Mouse (Mus musculus) MN1 (cell line): Measurements from ENCODE around the gene Plcb2.
A peak's percentile ranks its signal among the peaks of the same experiment; 100 is the strongest.

Source experiments
- DNase-seq: peaks from one replicate; pipeline ENCODE4 v3.0.0-alpha.2; 2016; ENCODE audit warnings: low spot score

The Plcb2 gene

DNA sequence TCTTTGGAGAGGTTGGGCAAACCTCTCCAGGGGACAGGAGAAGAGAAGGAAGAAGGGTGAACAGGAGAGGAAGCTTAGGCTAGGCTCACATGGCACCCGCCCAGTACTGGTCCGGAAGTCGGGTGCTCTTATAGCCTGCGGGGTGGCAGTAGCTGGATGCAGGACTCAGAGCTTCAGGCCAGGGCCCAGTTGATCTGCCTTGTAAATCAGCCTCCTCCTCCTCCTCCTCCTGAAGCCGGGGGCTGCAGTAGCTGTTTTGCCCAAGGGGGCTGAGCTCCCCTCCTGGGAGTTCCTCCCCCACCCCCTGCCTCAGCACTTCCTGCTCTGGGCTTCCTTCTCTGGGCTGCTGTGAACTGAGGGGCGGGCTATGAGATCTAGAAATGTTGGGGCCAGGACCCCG lies at the start of gene Plcb2:
Plcb2 (minus strand) TSS at position 102 of the 400 bp plus-strand sequence.
- DNase-seq = no peak

DNA sequence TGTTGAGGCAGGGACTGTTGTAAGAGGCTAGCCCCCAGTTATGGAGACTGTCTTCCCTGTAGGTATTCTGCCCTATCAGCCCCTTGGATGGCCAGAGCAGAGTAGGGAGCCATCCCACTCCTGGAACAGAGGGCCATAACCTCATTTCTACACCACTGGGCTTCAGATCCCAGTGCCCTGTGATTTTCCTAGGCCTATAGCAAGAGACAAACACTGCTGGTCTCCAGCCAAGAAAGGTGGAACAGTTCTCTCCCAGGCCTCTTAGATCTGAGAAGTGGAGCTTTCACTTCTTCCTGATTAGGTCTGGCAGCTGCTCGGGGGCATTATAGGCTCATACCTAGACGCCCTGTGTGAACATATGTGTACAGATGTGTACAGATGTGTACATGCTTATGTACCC lies 48.1 kb upstream of the Plcb2 start:
- DNase-seq = no peak

DNA sequence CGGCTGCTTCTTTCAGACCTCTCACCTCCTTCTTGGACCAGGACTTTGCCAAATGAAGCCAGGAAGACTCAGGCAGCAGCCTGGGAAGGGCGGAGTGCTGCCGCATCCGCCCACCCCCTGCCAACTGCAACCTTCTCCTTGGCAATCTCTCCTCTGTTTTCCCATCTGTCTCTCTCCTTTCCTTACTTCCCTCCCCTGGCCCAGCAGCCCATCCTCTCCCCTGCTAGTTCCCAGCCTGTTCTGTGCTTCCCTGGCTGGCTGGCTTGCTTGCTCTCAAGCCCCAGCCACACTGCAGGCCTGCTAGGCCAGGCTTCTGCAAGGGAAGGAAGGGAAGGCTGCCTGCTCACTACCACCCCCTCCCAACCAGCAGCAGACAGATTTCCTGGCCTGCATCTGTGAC lies 47.6 kb upstream of the Plcb2 start:
- peak; percentile 47 for DNase-seq

DNA sequence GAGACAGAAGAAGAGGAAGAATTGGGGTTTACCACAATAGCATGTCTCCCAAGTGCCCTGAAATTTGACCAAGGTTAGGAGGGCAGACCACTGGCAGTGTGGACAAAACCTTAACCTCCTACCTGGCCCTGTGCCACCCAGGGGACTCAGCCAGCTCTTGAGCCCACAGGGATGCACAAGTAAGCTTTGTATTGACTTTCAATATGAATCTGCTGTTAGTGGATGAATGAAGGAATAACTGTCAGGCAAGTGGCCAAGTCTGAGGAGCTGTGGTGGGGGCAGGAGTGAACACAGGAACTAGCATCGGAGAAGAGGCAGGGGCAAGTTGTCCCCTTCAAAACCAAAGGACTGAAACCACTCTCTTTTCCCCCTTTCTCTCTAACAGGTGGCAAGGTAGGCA lies 47.2 kb upstream of the Plcb2 start:
- DNase-seq = no peak

DNA sequence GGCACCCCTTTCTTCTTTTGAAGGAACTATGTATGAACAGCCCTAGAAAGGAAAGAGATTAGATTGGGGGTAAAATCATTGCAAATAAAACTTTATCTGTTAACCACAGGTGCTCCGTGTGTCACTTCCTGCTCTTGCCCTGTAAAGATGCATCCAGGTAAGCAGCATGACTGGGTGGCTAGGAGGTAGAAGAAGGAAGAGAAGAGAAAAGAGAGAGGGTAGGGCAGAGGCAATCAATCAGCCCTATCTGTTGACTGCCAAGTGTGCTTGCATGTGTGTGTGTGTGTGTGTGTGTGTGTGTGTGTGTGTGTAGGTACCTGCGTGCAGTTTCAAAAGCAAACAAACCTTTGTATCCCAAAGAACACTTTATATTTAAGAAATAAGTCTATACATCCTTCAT lies 46.3 kb upstream of the Plcb2 start:
- no peak for DNase-seq

DNA sequence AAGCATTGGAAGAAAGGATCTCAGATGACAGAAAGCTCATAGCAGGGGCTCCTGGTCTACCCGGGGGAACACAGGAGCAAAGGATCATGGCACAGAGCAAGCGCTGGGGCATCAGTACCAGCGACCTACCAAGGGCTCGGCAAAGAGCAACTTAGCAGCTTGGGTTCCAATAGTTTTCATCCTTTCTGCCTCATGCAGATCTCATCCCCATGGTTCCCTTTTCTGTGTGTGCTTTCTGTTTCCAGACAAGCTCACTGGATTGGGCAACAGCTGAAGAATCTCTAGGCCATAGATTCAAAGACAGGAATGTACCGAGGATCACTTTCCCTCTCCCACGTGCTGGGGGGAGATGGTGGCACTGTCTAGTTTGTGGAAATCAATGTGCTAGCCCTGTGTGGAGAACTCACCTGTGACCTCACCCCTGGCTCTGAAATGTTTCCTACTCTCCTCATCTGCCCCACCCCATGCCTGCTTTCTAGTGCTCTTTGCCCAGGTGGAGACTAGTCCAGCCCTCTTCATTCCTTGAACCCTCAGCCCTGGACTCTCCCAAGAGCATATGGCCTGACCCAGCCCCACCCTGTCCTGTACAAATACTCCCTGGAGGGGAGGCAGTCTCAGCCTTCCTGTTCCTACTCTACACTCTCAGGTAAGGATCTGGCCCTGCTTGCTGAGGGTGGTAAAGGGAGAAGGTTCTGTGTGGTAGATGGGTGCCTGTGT lies 44.1 kb upstream of the Plcb2 start, which contains the start of gene Phgr1:
Phgr1 (plus strand) TSS at position 612 of the 717 bp plus-strand sequence.
- no peak for DNase-seq

DNA sequence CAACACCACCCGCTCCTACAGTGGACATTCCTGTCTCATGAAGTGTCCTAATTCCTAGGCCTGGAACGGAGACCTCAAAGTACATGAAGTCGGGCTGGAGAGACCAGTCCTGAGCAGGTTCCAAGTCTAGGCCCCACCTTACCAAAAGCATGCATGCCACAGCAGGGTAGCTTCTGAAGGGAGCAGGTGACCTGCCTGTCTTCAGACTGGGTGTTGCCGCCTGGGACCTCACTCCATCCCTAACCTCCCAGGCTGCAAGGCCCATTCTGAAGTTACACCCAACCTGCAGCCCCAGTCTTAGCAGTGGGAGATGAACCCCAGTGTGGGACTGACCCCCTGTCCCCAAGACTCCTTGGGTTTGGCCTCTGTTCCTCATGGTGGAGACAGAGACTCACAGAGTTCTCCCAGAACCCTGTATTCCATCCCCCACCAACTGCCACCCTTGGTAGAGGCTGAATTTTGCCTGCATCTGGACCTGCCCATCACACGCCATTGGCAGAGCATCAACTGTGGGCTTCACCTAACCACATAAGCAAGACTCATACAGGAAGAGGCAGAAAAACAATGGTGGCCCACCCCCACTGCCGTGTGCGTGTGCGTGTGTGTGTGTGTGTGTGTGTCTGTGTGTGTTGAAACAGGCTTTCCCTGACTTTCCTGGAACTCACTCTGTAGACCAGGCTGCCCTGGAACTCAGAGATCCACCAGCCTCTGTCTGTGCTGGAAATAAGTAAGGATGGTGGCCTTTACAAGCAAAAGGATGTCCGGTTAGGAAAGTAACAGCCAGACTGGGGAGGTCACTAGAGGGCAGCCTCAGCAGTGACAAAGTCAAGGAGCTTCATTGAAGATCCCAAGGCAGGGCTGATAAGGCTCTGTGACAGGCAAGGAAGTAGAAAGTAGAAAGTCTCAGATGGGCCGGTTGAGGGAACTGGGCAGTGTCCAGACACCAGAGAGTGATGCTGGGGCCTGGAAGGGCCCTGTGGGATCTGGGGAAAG lies 38.1 kb upstream of the Plcb2 start:
- DNase-seq = no peak

DNA sequence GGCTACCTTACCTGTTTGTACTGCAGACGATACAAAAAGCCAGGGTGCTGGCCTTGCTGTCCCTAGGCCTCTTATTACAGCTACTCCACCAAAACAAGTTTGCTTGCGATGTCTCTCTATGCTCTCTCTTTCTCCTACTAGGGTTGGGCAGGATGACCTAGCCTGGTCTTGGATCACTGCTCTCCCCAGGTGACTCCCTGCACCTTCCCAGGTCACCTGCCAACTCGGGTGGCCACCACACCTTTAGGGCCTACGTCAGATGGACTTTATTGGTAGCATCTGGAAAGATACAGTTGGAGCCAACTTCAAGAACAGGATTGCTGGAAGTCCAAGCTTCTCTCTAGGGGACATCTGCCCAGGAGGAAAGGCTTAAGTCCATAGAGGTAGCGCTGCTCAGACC lies 36.6 kb upstream of the Plcb2 start:
- DNase-seq = no peak

DNA sequence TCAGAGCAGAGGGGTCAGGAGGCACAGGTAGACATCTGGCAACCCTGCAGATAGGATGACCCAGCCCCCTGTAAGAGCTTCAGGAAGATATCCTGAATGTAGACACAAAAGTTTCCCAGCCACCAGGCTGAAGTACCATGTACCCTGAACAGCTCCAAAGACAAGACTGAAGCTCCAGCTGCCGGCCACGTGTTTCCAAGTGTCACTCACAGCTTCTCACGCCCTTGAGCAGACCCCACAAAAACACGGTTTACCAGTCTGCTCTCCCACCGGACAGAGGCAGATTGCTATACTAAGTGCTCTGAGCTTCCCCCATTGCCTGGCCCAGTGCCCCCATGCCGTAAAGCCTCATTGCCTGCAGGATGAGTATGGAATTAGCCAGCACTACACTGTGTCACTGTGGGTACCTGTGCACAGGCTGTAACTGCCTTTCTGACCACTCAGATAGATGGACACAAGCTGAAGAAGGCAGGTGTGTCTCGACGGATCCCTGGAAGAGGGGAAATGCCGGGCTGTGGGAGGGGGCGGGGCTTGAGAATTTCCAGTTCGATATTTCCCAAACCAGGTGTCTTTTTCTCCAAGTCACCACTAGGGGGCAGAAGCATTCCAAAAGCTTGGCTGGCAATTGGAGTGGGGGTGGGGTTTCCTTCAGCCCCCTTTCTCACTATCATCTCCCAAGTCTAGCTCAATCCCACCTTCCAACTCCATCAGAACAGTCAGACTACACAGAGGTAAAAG lies 36.0 kb upstream of the Plcb2 start:
- DNase-seq = peak; percentile 66

DNA sequence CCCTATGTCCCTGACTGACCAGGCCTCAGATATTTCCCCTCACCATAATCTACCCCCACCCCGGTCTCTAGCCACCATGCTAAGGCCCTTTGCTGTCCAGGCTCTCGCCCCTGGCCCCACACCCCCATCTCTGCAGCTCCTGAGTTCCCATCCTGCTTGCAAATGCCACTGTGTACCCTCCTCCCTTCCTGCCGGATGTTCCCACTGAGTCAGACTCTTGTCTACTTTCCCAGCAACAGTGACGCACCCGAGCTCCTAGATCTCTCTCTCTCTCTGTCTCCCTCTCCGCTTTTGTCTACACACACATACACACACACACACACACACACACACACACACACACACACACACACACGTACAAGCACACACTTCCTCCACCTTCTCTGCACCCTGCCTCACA lies 35.2 kb upstream of the Plcb2 start:
- DNase-seq = no peak

DNA sequence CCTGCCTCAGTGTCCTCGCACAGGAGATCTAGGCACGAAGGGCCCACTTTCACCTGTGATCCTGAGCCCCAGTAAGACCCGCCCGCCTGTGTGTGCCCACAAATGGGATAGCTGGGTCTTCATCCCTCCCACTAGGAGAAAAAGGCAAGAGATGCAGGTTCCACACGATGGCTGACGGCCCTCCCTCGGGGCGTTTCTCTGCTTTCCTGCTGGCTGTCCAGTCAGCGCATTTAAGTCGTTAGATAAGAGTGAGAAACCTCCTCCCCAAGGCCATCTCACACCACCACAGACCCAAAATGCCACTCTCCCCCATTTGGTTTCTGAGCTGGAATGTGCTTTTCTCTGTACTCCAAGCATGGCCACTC lies 34.5 kb upstream of the Plcb2 start:
- DNase-seq = no peak

DNA sequence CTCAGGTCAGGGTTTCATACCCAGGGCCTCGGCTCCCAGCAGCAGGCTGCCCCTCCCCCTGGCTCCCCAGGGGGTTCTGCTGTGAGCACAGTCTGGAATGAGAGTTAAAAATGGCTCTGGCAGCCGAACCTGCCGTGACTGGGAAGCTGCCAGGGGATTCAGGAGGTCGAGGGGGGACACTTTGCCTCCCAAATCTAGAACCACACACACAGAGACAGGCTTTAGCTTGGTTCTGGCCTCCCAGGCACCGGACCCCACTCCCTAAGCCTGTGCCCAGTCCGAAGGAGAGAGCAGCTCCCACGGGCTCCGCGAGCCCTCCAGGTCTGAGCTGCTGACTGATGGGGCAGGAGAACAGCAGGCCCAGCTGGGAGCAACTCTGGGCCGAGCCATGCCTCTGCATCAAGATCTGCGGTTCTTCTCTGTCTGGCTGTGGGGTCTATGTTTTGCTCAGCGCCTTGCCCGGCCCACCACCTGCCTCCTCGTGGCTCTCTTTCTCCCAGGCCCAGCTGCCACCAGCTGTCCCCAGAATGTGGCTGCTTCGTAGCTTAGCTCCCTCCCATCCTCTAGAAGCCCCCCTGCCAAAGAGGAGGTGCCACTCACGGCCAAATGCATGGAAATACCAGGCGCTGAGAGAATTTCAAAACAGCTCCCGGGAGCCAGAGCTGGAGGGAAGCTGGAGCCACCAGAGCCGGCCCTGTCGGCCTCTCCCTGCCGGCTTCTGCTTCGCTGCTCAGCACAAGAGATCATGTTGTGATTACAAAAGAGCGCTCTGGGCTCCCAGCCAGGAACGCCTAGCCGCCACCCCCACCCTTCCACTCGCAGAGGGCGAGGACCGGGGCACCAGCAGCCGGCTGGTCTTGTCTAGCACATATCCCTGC lies 33.9 kb upstream of the Plcb2 start, which contains the start of gene Ccdc9b:
Ccdc9b (minus strand) TSS at position 756 of the 878 bp plus-strand sequence.
- DNase-seq = peak; percentile 87

DNA sequence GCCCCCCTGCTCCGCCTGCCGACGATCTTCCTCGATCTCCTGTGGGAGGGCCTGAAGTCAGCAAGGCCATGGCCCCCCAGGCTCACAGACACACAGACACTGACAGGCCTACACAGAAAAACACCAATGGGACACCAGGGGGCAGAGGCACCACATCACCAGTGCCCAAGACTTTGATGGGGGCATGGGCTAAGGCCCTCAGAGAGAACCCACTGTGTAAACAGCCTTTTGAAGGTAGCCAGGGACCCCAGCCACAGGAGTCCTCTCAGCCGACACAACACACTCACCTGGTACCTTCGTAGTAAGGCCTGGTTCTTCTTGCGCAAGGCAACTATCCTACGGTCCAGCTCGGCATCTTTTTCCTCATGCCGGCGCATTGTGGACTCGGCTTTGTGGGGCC lies 33.1 kb upstream of the Plcb2 start:
- DNase-seq = peak; percentile 41

DNA sequence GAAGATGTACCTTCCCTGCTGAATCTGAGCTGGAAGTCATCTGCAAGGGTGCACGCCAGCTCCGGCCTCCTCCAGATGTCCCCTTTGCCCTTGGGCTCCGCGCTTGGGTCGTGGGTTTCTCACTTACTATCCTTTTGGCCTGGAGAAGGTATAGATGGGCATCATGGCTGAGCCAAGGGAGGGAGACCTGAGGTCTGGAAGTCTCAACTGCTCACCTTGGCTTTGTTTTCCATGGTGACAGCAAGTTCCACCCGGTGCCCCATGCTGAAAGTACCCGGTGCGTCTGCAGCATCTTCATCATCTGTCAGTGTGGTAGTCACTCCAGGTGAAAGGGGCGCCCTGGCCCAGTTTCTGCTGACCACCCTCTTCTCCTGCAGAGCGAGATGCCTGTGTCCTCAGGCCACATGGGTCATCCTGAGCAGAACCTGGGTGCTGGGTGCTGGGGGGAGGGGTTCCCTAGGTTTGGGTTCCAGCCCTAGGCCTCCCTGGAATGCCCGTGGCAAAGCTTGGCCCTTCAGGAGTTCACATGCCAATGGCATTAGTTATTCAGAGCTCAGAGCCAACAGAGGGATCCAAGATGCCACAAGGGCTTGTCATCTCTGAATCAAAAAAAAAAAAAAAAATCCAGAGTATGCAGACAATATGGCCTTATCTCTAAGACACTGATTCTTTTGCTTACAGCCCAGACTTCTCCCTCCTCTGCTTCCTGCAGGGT lies 32.2 kb upstream of the Plcb2 start:
- DNase-seq = no peak

DNA sequence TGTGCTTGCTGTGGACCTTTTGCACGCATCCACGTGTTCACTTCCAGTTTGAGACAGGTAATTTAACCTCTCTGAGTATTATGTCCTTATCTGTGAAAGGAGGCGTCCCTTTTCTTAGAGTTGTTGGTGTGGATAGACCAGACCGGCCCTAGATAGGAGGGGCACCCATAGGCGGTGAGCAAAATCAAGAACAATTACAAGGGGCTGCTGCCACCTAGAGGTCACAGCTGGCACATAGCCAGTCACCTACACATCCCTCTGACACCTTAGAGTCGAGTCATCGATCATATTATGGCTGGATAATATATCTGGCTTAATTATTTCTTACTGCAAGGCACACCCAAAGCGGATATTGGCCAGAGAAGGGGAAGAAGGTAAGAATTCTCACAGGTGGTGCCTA lies 31.6 kb upstream of the Plcb2 start:
- DNase-seq = peak; percentile 65

DNA sequence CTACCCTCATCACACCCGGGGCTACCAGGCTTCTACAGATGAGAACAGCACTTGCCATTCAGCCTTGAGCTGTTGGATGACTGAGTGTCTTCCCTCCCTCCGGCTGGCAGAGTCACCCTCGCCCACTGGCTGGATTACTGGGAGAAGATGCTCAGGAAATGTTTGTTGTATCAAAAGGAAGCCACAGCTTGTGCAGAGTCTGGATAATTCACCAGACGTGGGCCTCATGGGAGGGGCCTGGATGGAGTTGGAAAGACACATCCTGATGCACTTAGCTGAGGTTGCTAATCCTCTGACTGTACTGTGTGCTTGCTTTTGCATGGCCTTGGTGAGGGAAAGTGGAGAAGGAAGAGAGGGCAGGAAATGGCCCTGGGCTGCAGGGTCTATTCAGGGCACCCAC lies 27.9 kb upstream of the Plcb2 start:
- DNase-seq = no peak

DNA sequence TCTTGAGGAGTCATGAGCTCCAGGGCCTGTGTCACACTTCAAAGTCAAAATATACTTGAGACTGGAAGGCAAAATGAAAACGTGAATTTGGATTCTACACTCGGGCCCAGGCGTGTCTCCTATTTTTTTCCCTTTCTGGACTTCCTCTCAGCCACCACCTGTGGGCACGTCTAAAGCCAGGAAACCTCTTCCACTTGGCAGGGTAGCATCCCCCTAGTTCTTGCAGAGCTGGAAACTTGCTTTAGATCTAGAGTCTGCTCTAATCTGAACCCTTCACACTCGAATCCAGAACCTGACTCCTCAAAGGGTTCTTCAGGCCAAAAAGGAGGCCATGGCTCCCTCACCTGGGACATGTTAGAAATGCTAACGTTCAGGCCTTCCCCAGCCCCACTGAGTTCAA lies 27.2 kb upstream of the Plcb2 start:
- no peak for DNase-seq

DNA sequence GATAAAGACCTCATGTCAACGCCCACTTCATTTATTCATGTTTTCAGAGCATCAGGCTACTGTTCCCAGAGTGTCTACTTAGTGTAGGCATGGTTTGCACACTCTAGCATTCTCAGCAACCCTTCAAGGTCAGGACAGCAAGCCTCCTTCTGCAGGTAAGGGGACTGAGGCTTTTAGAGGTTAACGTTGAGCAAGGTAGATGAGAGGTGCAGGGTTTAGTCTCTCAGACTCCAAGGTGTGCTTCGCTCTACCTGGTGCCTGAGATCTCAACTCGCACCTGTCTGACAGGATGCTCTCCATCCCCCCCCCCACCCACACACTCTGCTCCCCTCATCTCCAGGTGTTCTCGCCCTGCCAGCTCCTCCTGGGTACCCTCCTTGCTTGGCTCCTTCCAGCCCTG lies 25.9 kb upstream of the Plcb2 start:
- no peak for DNase-seq

DNA sequence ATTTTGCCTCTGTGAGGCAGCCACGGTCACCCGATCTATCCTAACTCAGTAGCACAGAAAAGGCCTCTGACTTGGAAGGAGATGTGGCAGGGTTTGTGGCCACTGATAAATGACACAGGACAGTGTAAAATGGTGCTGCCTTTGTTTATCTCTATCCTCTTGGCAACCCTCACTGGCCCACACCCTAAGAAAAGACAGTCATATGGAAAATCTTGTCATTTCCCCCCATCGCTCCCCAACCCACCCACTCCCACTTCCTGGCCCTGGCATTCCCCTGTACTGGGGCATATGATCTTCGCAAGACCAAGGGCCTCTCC lies 24.5 kb upstream of the Plcb2 start:
- no peak for DNase-seq

DNA sequence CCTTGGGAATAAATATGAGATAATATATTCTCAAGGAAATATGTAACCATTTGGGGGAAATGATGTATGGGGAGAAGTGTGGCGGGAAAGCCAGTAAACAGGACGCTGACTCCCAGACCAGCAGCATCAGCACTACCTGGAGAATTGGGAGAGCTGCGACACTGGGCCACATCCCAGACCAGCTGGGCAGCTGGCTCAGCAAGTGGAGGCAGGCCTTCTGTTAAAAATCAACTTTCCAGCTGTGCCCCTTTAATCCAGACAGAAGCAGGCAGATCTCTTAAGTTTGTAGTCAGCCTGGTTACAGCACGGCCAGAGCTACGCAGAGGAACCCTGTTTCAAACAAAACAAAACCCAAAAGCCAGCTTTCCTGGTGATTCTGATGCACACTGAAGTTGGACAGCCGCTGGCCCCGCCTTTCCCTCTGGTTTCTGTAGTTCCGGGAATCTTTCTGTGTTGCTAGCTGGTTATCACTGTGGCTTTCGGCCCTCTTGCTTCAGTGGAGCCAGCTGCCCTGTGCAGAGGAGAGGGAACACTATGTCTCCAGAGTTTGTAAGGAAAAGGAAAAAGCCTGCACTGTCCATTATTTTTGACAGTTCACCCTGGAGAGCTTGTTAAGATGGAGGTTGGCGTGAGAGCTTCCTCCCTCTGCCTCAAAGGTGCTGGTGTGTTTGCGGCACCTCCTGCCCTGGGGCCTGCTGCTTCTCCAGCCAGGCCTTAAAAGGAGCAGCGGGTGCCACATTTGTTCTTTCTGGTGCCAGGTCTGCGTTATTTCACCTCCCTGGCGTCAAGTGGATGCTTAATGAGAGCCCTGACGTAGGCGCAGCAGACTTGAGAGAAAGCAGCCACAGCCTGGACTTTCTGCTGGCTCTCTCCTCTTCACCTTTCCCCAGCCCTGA lies 23.9 kb upstream of the Plcb2 start:
- peak; percentile 86 for DNase-seq
